Mouse (Mus musculus) WW6 (cell line): ENCODE data around the gene Slc17a5.

Experiments used
- DNase-seq: peaks from one replicate; pipeline ENCODE4 v3.0.0-alpha.2; 2013; ENCODE audit warnings: low read depth, low spot score

Gene Slc17a5

DNA sequence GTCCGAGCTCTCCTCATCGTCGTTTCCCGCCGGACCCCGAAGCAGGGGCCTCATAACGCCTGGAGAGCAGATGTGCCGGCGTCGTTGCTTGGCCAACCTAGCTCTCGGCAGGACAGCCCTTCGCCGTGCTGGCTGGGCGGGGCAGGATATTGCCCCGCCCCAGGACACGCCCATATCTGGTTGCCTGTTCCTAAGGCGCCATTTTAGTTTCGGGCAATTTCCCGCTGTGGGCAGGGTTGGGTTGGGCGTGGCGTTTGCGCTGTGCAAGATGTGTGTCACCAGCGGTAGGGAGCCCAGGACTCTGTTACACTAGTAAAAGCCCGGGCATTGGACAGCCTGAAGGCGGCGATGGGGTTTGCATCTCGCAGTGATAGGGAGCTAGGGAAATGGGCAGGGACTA lies at the start of gene Slc17a5:
Slc17a5 (minus strand) TSS at position 128 of the 400 bp plus-strand sequence.
- DNase-seq = peak; percentile 92

DNA sequence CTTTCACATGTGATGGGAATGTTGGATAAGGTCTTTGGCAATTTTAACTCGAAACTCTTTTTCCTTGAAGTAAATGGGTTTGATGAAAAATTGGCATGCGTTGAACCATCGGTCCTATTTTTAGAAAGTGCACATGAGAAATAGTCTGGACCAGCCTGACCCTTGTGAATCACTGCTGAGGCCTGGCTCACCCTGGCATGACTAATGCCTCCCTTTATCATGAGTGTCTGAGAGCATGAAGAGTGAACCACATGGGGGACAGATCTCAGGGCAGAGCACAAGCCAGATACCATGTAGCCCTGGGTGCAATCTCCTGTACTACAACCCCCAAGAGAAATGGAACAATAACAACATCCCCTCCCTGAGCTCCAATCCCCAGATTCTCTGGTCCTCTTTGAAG lies 46.1 kb upstream of the Slc17a5 start:
- no peak for DNase-seq

DNA sequence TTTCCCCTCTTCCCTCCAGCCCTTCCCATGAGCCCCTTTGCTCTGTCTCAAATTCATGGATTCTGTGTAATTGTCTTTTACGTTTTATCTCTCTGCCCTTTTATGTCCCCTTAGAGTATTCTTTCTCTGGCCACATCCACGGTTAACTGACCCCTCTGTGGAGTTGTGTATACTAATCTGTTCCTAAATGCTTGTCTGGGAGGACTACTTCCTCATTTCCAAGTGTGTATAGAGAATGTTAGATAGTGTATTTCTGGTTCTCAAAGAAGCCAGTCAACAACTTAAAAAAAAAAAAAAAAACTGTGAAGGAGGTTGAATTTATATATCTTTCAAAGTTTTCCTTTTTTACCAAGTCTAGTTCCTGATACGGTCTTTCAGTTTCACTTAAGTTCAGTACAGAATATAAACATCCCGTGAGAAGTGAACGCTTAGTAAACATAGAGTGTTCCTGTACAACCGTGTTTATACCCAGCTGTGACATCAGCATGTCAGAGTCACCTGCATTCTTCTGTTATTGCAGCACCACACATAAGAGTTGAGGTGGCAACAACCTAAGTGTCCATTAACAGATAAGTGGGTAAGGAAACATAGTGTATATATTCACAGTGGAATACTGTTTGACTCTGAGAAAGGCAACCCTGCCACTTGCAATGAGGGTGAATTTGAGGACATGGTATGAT lies 44.1 kb upstream of the Slc17a5 start:
- DNase-seq = no peak

DNA sequence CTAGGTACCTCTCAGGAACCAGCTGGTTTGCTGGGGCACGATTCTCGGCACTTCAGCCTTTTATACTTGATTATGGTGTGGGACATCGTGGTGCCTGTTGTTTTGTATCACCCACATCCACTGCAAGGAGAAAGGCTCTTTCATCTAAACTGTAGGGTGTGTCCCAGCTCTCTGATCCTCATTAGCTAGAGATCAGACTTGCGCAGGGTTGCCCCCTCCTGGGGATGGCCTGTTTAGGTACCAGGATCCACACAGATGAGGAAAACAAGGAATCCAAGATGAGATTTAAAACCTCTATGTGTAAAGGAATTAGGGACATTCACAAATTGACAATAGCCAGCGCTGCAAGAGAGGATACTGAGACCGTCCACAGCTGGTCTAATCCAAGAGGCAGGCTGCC lies 42.1 kb upstream of the Slc17a5 start:
- DNase-seq = no peak

DNA sequence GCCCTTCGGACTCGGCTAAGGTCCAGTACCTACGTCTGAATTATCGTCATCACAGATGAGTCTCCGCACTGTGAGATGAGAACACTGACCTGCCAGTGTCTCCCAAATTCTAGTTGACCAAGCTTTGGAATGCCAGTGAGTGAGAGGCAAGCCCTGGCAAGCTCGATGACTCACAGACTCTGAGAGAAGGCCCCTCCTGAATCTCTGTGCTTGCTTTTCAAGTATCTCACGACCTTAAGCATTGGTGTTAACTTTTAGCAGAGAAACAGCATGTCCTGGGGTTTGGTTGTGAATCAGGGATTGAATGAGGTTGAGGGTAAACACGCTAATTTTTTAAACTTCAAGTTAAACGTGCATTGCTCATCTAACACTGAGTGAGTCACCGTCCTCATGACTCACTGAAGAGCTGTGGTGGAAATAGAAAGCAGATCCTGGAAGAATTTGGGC lies 35.5 kb upstream of the Slc17a5 start:
- no peak for DNase-seq

DNA sequence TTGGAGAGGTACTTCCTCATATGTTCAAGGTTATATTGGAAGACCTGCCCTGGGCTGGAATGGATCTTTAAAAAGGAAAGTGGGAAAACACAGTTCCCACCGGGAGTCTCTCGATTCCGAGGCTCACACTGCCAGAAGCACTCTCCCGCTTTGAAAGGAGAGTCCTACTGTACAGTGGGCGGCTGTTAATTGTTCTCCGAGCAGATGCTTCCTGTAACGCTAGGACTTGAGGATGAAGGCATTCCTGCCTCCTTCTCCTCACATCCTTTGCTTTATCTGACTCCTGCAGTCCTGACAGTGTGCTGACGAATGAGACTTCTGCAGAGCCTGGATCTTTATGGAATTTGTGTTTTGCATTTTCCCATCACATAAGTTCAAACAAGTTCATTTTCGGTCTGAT lies 31.4 kb upstream of the Slc17a5 start:
- DNase-seq = no peak

DNA sequence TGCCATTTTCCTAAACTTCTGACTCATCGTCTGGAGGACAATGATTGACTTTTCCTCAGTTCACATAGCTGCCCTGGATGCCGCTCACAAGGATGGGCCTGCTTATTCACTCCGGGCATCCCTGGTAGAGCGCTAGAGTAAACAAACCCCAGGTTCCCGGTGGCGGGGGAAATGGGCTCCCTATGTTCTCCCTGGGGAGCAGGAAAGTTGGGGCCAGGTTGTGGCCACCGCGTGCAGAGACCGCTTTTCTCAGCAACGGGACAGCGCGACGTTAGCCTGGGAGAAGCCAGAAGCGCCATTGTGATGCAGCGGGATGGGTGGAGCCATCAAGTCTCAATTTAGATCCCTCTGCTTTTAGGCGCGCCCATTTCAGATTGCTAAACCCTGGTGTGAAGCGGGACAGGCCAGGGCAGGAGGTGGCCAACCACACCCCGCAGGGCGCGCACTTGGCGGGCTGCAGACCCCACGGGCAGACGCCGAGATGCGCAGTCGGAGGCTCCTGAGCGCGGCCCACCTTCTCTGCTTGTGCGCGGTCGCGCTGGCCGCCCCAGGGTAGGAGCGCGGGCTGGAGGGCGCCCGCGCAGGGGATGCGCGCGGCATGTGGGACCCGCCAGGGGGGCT lies 27.7 kb upstream of the Slc17a5 start, which contains the start of gene Cd109:
Cd109 (plus strand) TSS at position 146 of the 621 bp plus-strand sequence.
- DNase-seq = peak; percentile 60

DNA sequence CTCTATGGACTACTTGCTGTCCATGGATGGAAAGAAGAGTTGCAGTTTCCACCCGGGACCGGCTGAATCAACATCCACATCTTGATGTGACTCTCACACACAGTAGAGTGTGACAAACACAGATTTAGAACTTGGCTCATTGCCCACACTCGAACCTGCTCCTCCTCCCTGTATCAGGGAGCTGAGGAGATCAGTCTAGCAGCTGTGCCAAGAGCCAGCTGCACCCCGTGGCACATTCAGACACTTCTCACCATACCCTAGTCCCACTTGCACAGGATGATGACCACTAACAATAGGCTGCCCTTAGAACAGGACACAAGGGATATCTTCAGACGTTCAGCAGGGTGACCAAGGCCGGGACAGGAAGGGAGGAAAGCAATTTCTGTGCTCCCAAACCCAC lies 26.4 kb upstream of the Slc17a5 start:
- DNase-seq = no peak

DNA sequence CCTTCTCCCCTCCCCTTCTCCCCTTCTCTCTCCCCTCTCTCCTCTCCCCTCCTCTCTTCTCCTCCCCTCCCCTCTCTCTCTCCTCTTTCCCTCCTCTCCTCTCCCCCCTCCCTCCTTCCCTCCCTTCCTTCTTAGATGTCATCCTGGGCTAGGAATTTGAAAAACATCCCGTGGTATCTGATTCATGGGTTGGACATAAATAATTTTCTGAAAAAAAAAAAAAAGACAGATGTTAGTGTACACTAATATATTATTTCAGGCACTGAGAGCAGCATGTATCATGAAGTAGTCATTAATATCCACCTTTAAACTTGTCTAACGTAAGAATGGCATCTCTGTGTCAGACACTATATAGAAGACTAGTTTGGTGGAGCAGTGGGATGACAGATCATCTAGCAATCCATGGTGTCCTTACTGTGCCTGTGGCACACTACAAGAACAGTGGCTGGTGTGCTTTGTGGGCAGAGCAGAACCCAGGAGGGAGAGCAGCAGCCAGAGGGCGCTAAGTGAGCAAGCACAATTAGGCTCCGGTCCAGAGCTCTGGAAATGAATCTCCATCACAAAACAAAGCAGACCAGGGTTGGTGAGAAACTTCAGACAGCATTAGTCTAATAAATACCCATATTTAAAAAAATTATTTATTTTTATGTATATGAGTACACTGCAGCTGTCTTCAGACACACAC lies 13.3 kb upstream of the Slc17a5 start:
- no peak for DNase-seq

DNA sequence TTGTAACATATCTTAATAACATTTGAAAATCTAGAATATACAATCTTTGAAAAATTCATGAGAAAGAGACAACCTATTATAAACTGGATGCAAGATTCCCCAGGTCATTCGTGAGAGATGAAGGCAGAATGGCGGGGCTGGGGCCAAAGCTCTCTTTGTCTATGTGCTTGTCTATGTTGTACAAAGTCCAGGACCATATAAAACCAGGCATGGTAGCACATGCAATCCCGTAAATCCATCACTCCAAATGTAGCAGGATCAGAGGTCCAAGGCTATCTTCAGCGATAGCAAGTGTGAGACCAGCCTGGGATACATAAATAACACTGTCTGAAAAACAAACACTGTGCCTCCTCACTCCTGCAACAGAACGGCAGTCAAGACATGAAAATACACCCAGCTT lies 12.1 kb upstream of the Slc17a5 start:
- no peak for DNase-seq

DNA sequence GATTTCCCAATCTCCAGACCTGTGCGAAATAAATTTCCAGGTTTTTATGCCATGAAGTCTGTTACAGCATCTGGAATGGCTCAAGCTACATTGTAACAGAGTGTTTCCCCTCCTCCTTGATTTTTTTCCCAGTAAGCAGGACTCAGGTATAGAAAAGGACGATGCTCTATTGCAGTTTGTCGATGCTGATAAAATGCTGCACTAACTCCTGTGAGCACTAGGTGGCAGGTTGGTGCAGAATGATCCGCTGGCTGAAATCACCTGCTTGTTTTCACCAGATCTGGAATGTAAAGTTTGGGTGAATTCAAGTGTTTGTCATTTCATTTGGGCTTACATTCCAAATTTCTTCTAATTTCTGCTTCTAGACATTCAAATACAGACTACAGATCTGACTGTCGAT lies 9.0 kb upstream of the Slc17a5 start:
- DNase-seq = no peak

DNA sequence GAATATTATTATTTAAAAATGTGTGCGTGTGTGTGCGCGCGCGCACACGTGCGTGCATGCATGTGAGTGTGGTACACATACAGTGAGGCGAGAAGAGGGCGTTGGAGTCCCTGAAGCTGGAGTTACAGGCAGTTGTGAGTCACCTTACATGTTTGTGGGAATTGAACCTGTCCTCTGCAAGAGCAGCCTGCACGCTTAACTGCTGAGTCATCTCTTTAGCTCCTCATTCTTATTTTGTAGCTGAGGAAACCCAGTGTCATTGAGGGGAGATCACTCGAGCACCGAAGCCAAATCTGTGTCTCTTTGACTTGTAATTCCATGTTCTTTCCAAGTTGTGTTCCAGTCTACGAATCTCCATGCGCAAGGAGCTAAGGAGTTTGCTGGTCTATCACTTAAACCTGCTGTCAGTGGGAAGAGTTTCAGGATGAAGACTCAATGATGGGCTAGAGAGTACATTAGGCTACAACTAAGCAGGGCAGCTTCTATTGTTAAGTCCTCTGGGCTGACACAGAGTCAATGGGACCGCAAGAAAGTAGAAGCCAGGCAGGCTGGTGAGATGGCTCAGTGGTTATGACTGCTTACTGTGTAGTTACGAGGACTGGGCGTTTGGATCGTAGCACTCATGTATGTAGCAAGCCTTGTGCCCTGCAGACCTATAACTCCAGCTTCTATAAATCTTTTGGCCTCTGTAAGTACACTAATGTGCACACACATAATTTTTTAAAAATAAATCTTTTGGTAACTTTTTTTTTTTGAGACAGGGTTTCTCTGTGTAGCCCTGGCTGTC lies 8.1 kb upstream of the Slc17a5 start:
- no peak for DNase-seq

DNA sequence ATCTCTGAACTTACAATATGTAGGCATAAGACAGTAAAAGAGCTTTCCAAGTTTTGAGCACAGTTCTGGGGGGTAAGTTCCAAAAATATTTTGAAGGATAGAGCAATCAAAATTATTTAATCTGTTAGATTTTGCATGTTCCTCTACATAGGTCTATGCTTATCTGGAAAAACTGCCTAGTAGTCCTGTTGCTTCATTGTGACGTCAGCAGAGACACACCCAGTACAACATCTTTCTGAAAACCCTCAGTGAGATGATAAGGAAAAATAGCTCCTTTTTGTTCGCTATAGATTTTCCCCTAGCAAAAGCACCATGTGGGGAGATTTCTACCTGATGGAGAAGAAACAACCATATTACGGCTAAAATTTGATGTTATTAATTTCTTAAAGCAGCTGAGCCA lies 7.4 kb upstream of the Slc17a5 start:
- no peak for DNase-seq

DNA sequence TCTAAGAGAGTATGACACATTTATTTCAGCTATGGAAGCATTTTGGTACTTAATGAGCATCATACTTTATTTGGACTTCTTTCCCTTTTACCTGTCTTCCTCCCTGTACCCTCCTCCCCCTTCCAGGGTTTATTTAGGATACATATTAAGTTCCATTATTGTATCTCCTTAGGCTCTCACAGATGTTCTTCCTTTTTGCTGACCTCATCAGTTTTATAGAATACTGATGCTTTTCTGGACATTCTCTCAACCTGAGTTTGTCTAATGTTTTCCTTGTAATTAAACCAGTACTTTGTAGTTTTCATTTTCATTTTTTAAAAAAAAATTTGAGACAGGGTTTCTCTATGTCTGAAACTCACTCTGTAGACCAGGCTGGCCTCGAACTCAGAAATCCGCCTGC lies 2.6 kb upstream of the Slc17a5 start:
- no peak for DNase-seq

DNA sequence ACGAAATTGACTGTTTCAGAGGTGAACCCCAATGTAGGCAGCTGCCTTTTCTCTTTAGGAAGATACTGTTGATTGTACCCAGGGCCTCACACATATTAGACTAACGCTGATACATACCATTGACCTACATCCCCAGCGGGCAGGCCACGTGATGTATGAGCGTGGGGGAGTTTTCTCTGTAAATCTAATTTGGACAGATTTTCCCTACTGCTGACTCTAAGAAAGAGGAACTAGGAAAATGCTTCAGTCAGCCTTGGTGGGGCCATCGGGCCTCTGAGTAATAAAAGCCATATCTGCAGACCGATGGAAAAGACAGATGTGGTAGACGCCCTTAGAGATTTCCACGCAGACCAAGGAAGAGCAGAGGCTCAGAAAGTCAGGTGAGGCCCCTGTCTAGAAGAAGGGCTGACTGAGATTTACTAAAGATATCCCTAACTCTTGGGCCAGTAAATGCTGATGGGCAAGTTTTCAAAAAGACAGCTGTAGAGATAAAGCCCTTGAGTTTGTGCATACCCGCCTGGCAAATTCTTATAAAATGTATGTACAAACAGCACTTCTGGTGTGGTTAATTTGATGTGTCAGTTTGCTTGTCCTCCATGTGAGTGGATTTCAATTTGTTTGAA lies 681 bp upstream of the Slc17a5 start:
- no peak for DNase-seq

DNA sequence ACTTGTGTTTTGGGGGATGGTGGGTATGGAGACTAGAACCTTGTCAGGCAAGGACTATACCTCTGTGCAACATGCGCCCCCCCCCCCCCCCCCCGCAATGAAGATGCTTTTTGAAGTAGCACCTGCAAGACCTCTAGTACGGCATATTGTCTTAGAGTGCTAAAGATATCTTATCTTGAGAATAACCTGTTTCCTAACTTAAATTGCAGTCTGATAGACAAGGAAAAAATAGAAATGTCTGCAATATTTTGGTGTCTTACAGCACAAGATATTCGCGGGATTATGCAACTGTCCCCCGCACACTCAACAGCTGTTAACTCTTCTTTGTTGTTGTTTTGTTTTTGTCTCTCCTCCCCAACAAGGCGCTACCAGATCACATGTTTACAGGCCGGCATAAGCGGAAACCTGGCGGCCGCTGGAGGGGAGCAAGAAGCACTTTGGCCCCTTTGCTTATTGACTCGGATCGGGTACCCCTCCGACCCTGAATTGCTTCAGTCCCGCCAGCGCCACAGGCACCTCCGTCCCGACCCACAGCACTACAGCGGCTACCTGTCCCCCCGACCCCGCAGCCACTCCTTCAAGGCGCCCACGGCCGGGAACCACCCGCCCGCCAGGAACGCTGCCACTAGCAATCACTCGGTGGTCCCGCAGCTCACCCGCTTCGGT lies 490 bp downstream of the Slc17a5 start:
- DNase-seq = no peak

DNA sequence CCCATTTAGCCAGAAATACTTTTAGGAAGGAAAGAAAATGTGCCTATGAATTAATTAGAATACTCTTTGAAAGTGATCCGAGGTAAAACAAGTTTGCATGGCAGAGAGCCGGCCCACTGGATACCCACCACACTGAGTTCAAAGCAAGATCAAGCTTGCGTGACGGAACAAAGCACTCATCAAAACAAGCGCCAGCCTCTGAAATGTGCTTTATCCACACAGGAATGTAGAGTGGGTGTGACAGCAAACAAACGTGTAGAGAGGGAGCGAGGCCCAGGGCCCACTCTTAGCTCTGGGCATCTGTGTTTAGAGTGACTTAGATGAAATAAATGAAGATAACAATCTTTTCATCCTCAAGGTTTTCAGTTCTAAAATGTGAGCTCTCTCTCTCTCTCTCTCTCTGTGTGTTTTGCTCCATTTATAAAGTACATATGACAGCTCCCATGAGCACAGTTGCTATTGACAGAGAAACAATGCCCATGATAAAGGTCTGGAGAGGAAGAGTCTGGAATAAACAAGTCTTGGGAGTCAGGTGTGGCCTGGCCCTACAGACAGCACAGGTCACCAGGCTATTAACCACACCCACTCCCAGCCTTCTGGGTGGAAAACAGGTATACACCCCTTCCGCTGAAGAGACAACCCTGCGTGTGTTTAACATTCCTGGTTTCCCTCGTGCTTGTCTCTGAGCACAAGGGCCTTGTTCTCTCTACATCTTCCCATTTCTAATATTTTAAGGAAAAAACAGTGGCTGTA lies 8.0 kb downstream of the Slc17a5 start:
- DNase-seq = no peak

DNA sequence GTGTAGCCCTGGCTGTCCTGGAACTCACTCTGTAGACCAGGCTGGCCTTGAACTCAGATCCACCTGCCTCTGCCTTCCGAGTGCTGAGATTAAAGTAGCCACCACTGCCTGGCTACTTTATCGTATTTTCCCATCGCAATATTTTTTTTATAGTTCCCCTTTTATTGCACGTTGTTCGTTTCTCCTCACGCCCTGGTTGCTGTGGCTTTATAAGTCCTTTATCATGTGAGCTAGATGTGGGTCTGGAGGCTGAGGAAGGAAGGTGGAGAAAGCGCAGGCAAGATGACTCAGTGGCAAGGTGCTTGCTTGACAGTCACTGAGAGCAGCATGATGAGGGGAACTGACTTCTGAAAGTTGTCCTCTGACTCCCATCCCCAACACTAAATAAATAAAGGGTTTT lies 9.0 kb downstream of the Slc17a5 start:
- no peak for DNase-seq

DNA sequence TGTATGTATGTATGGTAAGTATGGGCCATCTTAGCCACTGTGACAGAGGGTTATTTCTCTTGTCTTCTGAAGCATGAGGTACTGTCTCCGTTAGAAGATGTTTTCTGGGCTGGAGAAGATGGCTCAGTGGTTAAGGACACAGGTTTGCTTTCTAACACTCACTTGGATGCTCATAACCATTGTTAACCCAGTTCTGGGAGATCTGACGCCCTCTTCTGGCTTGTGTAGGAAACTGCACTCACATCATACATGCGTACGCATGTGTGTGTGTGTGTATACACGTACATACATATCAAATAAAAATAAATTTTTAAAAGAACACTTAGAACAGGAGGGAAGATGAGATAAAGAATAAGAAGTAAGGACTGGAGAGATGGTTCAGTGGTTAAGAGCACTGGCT lies 11.4 kb downstream of the Slc17a5 start:
- no peak for DNase-seq

DNA sequence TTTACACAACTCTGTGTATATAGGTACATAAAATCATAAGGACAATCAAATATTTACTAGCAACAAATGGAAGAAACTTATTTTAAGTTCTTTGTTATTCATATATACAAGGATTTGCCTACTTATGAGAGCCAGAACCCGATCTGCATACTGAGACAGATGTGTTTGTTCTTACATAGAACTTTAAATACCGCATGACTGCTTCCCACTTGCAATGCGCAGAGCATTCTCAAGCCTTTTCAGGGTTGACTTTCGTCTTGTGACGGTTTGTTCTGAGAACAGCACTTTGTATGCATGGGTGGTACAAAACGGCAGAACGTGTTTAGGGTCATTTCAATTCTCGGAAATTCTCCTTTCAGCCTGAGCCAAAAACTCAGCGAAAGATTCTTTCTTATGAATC lies 17.9 kb downstream of the Slc17a5 start:
- DNase-seq = no peak
